Mouse (Mus musculus) liver, embryonic 14.5 days (tissue): ENCODE data around the gene Mecom.

Experiments
- CTCF ChIP-seq: IDR thresholded peaks from 2 replicates; pipeline ENCODE4 v1.5.1; 2016; ENCODE audit warnings: antibody characterized with exemption, low read depth, control low read depth
- EP300 ChIP-seq: IDR thresholded peaks from 2 replicates; pipeline ENCODE4 v1.6.1; 2016; ENCODE audit warnings: antibody characterized with exemption, low read depth

DNA sequence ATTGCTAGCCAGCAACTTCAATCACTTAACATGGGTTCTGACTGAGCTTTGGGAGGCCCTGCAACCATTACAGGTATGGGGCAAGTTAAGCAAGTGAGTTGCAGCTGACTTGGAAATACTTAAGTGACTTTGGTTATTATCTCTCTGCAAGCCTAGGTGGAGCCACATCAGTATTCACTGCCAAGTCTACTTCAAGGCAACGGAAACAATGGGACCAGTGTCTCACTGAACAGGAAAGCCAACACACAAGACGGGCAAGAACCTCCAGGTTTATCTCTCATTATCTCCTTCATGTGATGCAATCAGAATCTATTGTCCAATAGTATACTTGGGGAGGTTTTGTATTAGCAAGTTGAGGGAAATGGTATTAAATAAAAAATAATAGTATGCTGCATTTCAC is 415.4 kb downstream of the Mecom start:
- TF ChIP-seq CTCF = no peak
- no peak for TF ChIP-seq EP300
